Comparison of ENCODE assay signal across 8 mouse cellular contexts in the genomic region with DNA sequence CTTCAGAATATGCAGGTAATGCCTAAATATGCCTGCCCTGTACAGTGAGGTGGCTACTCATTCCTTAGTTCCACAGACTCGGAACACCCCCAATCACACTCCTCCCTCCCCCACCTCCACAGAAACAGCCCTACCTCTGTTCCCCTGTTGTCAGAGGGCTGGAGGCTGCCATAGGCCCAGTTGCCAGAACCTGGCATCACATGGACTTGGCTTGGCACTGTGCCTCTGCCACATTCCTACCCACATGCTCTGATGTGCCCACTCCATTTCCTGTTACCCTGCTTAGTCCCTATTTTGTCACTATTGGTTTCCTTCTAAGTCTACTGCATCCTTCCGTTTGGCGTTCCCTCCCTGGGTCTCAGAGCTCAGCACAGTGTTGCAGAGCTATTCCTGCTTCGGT. TPM values are rescaled to one million over a fixed set of nuclear protein-coding genes. Genes with fewer than 3 reads are reported as not detected.
A peak's percentile ranks its signal among the peaks of the same experiment; 100 is the strongest.
DNase-seq lines count a peak whose midpoint lies in the region; ATAC-seq lines count a peak whose summit lies in the region.
"Had no signal": no experiment of that assay in that cellular context is flagged by ENCODE, and none has a peak within 500 bp of the region (broad histone marks: within the 10 kb centered on the region; RNA-seq: fewer than 3 reads in every experiment).

No protein-coding gene starts in this region.

- 0 out of 2 replicates have a peak, but pooled peaks have one; percentile 39 for ATAC-seq in hindbrain, embryonic 13.5 days (ENCODE audit: low FRiP score)
- ATAC-seq in hindbrain, embryonic 11.5 days (ENCODE audit: low FRiP score), result no peak
- ATAC-seq in cerebellum, adult (ENCODE audit: insufficient number of reproducible peaks, low FRiP score, low TSS enrichment), result peak; percentile 42
- no peak for ATAC-seq in midbrain, embryonic 11.5 days (ENCODE audit: low FRiP score)

- H3K4me3 ChIP-seq in hindbrain, embryonic 13.5 days, result no peak overlapping the region
- no peak overlapping the region for H3K4me3 ChIP-seq in hindbrain, embryonic 11.5 days (ENCODE audit: low read depth, low read length)
- H3K4me3 ChIP-seq in midbrain, embryonic 11.5 days (ENCODE audit: low read depth, low read length), result no peak overlapping the region
- H3K4me3 ChIP-seq: limb, embryonic 13.5 days had no signal

- no peak overlapping the region for H3K4me2 ChIP-seq in hindbrain, embryonic 13.5 days
- H3K4me2 ChIP-seq in hindbrain, embryonic 11.5 days (replicated peaks; ENCODE audit: low read depth, low read length), result no peak overlapping the region
- no peak overlapping the region for H3K4me2 ChIP-seq in midbrain, embryonic 11.5 days
- H3K4me2 ChIP-seq: limb, embryonic 13.5 days had no signal

- no peaks in the 10 kb centered on the region for H3K27me3 ChIP-seq in hindbrain, embryonic 13.5 days
- no peaks in the 10 kb centered on the region for H3K27me3 ChIP-seq in hindbrain, embryonic 11.5 days (ENCODE audit: control insufficient read depth, insufficient read depth, low read length)
- no peaks in the 10 kb centered on the region for H3K27me3 ChIP-seq in midbrain, embryonic 11.5 days (ENCODE audit: control insufficient read depth, insufficient read depth, low read length)
- H3K27me3 ChIP-seq: limb, embryonic 13.5 days had no signal

- H3K27ac ChIP-seq in hindbrain, embryonic 13.5 days, result no peak overlapping the region
- no peak overlapping the region for H3K27ac ChIP-seq in hindbrain, embryonic 11.5 days (ENCODE audit: low read depth, low read length)
- H3K27ac ChIP-seq in midbrain, embryonic 11.5 days (ENCODE audit: low read depth, low read length), result no peak overlapping the region
- H3K27ac ChIP-seq: limb, embryonic 13.5 days had no signal

- no peak overlapping the region for H3K9ac ChIP-seq in hindbrain, embryonic 13.5 days
- H3K9ac ChIP-seq in hindbrain, embryonic 11.5 days (ENCODE audit: low read depth, low read length), result no peak overlapping the region
- no peak overlapping the region for H3K9ac ChIP-seq in midbrain, embryonic 11.5 days (ENCODE audit: low read length)
- H3K9ac ChIP-seq: limb, embryonic 13.5 days had no signal

- H3K9me3 ChIP-seq in hindbrain, embryonic 13.5 days, result no peaks in the 10 kb centered on the region
- no peaks in the 10 kb centered on the region for H3K9me3 ChIP-seq in hindbrain, embryonic 11.5 days (ENCODE audit: control insufficient read depth, low read length)
- H3K9me3 ChIP-seq in midbrain, embryonic 11.5 days (ENCODE audit: control insufficient read depth, low read length), result no peaks in the 10 kb centered on the region
- H3K9me3 ChIP-seq: limb, embryonic 13.5 days had no signal

- no peaks in the 10 kb centered on the region; the same call in 1 of the 2 replicates for H3K4me1 ChIP-seq in hindbrain, embryonic 13.5 days (replicated peaks)
- H3K4me1 ChIP-seq in hindbrain, embryonic 11.5 days (replicated peaks; ENCODE audit: control insufficient read depth, insufficient read depth, low read length), result no peaks in the 10 kb centered on the region
- no peaks in the 10 kb centered on the region for H3K4me1 ChIP-seq in midbrain, embryonic 11.5 days (ENCODE audit: control insufficient read depth, insufficient read depth, low read length)
- H3K4me1 ChIP-seq: limb, embryonic 13.5 days had no signal

- no peak for DNase-seq in hindbrain, embryonic 11.5 days (ENCODE audit: low spot score)
- DNase-seq in cerebellum, postnatal 14 days, result peak; percentile 89 to 91
- DNase-seq in left cerebral cortex, postnatal 4 days, result peak; percentile 71
- DNase-seq in midbrain, embryonic 11.5 days (ENCODE audit: low spot score, missing footprints), result no peak
- DNase-seq in spleen, adult 12 weeks (ENCODE audit: low spot score), result no peak

- intact Hi-C loops in left cerebral cortex, postnatal 4 days (cut with DNase I), result no loop called here

- peaks cover 23% of the 10 kb centered on the region for H3K36me3 ChIP-seq in hindbrain, embryonic 13.5 days
- no peaks in the 10 kb centered on the region for H3K36me3 ChIP-seq in hindbrain, embryonic 11.5 days (ENCODE audit: control insufficient read depth, insufficient read depth, low read length)
- no peaks in the 10 kb centered on the region for H3K36me3 ChIP-seq in midbrain, embryonic 11.5 days (ENCODE audit: control insufficient read depth, insufficient read depth, low read length)

- WGBS in hindbrain, embryonic 13.5 days, result 96% methylated on average over 4 of the region's 4 CpGs
- WGBS in hindbrain, embryonic 11.5 days, result 95% methylated on average over 4 of the region's 4 CpGs
- 97% methylated on average over 4 of the region's 4 CpGs for WGBS in midbrain, embryonic 11.5 days

RNA-seq across cellular contexts. Expression of a gene that starts 55.8 kb away (rescaled TPM):
- polyA plus RNA-seq in hindbrain, embryonic 13.5 days (2015; fragmentation: Nextera tagmentation; extraction: Ambion mirVana), result 216 TPM in 2 replicates
- 285 and 287 TPM in 2 replicates for polyA plus RNA-seq in hindbrain, embryonic 11.5 days (2014; fragmentation: Nextera tagmentation; extraction: Ambion mirVana)
- 100 to 1,000 TPM; 182 to 192 TPM for total RNA-seq in left cerebral cortex, postnatal 4 days (2021)
- polyA plus RNA-seq in midbrain, embryonic 11.5 days (2014; fragmentation: Nextera tagmentation; extraction: Ambion mirVana), result 275 and 291 TPM in 2 replicates

RNA-seq across cellular contexts. Expression of a gene that starts 56.5 kb away (rescaled TPM):
- polyA plus RNA-seq in hindbrain, embryonic 13.5 days (2015; fragmentation: Nextera tagmentation; extraction: Ambion mirVana), result 9.7 and 9.9 TPM in 2 replicates
- polyA plus RNA-seq in hindbrain, embryonic 11.5 days (2014; fragmentation: Nextera tagmentation; extraction: Ambion mirVana), result 18.5 and 23.5 TPM in 2 replicates
- total RNA-seq in left cerebral cortex, postnatal 4 days (2021), result 10 to 100 TPM; 21.2 to 24.6 TPM
- 15.9 and 20.1 TPM in 2 replicates for polyA plus RNA-seq in midbrain, embryonic 11.5 days (2014; fragmentation: Nextera tagmentation; extraction: Ambion mirVana)

Comparison
In these comparisons a context has a peak if more than half of its experiments do, and no peak if none do; other contexts are left out.
1. ATAC-seq: peak in hindbrain, embryonic 13.5 days (single experiment) and cerebellum, adult (single experiment); none in hindbrain, embryonic 11.5 days (single experiment) and midbrain, embryonic 11.5 days (single experiment).
2. DNase-seq: peak in cerebellum, postnatal 14 days (2 of 2) and left cerebral cortex, postnatal 4 days (single experiment); none in hindbrain, embryonic 11.5 days (single experiment), midbrain, embryonic 11.5 days (single experiment) and spleen, adult 12 weeks (single experiment).